Mouse (Mus musculus): Measurements from ENCODE around the gene Tmem106c.
A peak's percentile ranks its signal among the peaks of the same experiment; 100 is the strongest.

The Tmem106c gene

DNA sequence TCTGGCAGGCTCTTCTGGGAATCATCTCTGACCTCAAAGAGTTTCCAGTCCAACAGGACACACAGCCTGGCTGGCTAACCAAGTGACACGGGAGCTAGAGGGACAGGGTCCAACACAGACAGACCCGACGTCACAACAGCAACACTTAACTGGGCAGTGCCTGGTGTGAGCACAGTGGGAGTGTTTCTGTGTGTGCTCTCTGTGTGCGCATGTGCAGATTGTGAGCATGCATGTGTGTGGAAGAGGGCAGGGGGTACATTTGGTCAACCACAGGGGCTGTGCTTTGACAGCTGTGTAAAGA, 11.2 kb upstream of the Tmem106c start:
- DNase-seq (ENCODE audit: low spot score): no peak

DNA sequence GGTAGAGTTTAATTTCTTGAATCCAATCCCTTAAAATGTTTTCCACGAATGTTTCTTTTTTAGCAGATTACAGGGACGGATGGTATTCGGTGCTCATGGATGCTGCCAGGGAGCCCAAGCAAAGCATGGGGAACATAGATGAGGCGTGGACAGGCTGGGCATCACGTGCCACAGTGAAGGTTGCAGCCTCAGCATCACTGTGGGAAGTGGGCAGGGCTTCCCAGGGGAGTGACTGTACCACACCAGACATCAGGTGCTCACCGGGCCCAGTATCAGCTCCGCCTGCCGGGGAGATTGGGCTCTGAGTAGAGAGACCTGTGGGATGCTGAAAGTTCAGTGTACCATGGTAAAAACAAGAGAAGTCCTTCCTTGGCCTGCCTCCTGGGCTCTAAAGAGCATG, 9.3 kb upstream of the Tmem106c start:
- no peak for DNase-seq (ENCODE audit: low spot score)

DNA sequence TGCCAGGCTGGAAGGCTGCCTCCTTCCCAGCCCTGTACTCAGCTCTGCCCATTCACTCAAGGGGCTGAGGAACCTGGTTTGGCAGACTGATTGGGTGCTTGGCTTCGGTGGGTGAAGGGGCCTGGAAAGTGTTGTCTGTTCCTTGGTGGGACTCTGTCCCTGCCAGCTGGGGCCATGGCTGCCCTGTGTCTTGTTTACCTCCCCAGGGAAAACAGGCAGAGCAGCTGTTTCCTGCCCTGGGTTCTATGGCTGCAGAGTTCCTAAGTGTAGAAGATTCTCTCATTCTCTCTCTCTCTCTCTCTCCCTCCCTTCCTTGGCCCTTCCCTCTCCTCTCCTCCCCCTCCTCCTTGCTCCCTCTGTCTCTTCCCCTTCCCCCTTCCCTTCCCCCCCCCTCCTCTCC, 8.7 kb upstream of the Tmem106c start:
- no peak for DNase-seq (ENCODE audit: low spot score)

DNA sequence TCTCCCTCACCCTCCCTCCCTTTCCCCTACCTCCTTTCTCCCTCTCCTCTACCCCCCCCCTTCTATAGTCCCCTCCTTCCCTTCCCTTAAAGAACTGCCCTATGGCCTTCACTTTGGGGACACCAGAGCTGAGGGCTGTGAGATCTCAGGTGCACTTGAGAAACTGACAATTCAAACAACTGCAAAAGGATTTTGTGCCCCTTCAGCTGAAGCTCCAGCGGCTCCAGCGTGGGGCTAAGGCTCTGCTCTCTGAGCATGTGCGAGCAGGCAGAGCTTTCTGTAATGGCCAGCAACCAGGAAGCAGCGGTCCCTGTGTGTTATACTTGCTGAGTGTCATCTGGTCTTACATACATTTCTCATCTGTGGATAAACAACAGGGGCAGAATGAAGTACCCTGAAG, 8.3 kb upstream of the Tmem106c start:
- no peak for DNase-seq (ENCODE audit: low spot score)

DNA sequence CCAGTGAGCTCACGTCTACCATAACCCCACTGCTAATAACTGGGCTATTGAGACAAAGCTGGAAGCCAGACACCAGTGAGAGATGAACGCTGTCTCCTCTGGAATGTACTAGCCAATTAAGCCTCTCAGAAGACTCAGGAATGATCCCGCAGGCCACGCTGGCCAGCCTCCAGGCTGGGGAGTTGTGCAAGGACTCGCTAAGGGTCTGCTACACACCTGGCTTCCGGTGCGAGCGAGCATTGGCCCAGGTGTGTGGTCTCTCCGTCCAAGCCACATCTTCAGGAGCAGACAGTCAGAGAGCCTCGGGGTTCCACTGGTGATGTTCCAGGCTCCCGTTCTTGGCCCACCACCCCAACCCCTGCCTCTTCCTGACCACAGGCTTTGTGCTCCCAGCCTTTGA, 7.6 kb upstream of the Tmem106c start:
- DNase-seq (ENCODE audit: low spot score): no peak

DNA sequence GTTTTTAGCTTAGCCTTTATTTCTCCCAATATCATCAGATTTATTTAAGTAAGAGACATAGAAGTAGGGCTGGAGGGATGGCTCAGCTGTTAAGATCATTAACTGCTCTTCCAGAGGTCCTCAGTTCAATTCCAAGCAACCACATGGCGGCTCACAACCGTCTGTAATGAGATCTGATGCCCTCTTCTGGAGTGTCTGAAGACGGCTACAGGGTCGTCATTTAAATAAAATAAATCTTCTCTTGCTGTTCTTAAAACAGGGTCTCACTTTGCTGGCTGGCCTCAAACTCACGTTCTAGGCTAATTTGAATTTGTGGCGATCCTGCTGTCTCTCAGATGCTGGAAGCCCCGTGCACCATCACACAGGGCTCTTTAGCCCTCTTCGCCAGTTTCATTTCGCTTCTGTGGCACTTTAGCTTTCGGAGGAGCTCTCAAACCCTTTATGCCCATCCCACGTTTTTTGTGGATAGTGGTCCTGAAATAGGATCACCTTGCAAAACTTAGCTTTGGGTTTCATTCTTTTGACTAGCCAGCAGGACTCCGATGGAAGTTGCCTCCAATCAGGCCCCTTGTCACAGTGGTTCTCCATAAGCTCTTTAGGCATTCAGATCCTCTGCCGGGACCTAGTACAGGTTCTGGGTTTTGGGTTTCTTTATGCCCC, 541 bp upstream of the Tmem106c start:
- DNase-seq (ENCODE audit: low spot score): no peak

DNA sequence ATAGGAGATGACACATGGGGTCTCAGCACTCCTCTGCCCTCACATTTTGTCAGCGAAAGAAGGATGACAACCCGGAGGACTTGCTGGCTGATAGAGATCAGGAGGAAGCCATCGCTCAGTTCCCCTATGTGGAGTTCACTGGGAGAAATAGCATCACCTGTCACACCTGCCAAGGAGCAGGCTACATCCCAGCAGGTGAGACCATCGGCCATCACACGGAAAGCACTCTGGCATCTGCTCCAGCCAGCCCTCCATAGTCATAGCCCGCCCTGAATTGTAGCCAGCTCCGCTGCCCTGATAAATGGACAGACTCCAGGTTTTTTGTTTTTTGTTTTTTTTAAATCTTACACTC, 812 bp downstream of the Tmem106c start:
- no peak for DNase-seq (ENCODE audit: low spot score)

DNA sequence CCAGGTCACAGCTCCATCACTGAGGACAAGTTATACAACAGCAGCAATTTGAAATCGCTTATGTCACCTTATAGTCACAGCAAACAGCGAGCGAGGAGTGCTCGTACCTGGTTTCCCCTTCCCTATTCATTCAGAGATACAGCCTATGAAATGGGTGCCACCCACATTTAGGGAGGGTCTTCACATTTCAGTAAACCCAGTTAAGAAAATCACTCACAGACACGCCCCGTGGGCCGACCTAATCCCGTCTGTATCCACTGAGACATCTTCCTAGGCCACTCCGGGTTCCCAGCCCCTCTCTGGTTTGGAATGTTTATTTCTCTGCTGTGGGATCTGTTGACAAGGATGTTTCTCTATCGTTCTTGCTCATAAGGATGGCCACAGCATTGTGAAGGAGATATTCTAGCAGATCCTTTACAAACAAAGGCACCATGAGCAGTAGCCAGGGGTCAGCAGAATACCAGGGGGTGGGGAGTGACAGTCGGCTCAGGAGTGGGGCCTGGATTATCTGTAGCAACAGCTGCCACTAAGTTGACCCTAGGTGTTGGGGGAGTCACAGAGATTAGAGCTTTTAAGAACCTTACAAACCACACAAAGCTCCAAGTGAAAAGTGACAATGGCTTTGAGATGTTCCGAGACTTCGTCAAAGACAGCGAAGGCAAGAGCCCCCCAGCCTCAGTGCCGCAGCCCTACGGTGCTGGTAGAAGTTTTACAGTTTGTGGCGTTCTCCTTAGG, 1.5 kb downstream of the Tmem106c start:
- no peak for DNase-seq (ENCODE audit: low spot score)

DNA sequence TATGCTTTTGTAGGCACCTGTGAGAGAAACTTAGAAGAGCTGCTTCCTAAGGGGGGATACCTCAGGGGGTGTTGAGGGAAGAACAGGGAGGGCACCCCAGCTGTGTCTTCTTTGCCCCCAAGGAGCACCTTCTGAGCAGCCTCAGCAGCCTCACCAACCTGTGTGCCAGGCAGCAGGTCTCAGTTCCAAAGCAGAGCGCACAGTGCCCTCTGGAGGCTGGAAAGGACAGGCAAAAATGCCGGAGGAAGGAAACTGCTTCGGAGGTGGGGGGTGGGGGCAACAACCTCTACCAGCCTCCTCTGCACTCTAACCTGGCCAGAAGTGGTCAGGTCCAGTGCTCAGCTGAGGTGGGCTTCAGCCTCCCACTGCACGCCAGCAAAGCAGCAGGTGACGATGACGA, 6.3 kb downstream of the Tmem106c start:
- no peak for DNase-seq (ENCODE audit: low spot score)

DNA sequence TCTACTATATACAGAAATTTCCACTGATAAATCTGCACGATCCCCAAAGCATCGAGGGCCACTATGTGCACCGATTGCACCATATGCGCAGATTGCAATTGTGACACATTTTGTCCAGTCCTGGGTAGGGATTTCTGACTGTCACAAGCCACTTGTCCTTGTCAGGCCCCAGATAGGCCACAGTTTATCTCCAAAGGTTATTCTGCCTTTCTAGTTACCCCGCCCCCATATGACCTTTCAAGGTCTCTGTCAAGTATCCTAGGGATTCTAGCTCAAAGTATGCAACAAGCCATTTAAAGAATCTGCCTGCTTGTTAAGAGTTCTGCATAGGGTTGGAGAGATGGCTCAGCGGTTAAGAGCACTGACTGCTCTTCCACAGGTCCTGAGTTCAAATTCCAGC, 8.6 kb downstream of the Tmem106c start:
- DNase-seq (ENCODE audit: low spot score): no peak

DNA sequence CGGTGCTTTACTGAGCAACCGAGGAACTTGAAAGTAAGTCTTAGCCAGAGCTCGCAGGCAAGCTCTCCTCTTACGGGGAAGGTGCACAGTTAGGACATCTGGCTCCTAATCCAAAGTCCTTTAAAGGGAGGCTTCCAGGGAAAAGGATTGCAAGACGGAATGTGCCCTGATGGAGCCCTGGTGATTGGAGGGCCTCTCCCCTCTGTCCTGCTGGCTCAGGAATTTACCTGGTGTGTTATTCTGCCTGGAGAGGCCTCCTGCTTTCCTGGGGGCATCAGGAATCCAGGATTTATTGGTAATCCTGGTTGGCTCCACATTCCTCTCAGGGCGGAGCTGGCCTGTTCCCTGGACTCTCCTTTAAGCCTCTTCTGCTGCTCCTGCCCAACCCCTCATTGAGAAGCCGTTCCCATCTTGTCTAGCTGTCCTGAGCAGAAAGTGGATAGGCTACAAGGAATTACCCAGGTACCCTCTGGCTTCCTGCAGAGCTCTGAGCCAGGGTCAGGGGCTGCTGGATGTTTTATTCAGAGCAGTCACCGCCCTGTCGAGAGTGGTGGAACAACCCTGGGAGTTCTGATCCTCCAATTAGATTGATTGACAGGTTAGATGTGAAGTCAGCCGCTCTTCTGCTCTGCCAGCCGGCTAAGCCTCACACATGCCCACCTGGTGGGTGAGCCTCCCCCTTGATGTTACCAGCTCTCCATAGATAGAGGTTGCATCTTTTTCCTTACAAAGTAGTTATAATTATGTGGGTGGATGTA, 9.4 kb downstream of the Tmem106c start:
- DNase-seq (ENCODE audit: low spot score): no peak

DNA sequence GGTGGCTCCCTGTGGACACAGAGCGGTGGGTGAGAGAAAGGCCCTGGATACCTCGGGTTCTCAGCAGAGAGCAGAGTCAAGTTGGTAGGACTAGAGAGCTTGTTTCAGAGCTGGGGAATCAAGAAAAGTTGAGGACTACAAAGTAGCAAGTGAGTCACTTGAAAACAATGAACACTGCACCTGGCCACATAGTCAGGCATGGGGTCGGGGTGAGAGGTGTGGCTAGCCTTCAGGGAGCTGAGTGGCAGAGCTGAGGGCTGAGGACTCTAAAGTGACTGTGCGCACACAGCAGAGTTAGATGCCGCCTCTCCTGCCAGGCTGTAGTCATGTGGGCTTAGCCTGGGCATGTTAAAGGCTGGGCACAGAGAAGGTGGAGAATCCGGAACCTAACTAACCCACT, 17.6 kb downstream of the Tmem106c start:
- DNase-seq (ENCODE audit: low spot score): no peak

DNA sequence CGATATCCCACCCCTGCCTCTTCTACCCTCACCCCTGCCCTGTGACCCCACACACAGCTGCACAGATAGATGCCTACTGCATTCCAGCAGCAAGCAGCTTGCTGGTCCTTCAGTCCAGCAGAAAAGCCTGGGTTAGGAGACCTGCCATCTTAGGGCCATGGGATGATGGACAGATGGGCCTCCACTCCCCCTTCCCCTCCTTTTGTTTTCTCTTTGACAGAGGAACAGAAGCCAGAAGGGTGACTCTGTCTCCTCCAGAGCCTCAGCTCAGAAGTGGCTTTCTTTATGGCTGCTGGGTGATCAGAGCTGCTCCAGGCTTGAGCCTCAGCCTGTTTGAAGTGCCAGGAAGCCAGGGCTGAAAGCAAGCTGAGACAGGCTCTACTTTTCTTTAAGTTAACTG, 25.5 kb downstream of the Tmem106c start:
- DNase-seq (ENCODE audit: low spot score): no peak

DNA sequence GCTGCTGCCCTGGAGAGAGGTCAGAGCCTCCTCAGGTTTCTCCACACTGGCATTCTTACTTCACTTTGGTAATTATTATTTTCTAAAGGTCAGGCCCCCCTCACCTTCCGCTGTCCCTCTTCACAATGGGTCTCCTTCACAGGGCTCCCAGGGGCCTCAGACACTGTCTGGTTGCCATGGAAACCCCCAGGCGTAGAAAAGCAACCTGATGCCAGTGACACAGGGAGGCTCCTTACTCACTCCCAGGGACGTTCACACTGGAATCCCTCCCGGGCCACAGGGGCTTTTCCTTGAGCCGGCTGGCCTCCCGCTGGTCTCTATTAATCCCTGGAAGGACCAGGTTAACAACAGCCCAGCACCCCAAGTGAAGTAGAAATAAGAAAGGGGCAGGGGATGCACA, 26.1 kb downstream of the Tmem106c start:
- DNase-seq (ENCODE audit: low spot score): peak; percentile 22

DNA sequence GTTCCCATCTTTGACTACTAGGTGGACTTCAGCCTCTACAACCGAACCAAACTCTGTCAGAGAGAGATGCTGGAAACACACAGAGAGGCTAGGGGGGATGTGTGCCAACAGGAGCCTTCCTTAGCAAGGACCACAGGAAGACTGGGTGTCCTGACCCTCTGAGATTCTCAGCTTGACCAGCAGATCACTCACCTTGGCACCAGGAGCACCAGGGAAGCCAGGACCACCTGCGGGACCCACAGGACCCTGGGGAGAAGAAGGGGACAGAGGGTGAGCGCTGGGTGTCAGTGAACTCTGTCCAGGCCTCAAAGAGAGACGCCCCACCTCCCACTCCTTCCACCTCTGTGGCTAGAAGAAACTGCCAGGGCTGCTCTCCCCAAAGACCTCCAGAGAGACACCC, 26.7 kb downstream of the Tmem106c start:
- DNase-seq (ENCODE audit: low spot score): no peak

DNA sequence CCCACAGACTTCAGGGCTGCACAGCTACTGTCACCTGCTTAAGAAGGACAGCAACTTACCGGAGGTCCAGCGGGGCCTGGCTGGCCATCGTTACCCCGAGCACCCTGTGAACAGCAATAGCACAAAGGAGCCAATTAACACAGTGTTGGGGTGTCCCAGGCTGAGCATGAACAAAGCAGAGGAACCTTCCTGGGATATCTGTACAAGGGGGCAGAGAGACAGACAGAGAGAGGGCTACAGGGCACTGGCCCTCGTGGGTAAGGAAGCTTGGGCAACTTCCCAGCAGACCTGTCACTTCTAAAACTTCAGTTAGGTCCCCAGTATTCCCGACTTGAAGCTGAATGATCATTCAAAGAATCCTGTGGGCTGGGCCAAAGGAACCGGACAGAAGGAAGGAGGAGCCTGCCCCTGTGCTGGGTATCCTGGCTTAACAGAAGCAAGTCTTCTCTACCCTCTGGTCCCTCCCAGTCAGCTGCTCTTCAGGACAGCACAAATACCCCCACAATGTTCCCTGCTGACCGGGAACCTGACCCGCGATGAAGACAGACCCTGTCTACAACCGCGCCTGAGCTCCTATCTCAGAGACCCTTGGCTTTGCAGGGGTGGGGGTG, 27.4 kb downstream of the Tmem106c start:
- no peak for DNase-seq (ENCODE audit: low spot score)

DNA sequence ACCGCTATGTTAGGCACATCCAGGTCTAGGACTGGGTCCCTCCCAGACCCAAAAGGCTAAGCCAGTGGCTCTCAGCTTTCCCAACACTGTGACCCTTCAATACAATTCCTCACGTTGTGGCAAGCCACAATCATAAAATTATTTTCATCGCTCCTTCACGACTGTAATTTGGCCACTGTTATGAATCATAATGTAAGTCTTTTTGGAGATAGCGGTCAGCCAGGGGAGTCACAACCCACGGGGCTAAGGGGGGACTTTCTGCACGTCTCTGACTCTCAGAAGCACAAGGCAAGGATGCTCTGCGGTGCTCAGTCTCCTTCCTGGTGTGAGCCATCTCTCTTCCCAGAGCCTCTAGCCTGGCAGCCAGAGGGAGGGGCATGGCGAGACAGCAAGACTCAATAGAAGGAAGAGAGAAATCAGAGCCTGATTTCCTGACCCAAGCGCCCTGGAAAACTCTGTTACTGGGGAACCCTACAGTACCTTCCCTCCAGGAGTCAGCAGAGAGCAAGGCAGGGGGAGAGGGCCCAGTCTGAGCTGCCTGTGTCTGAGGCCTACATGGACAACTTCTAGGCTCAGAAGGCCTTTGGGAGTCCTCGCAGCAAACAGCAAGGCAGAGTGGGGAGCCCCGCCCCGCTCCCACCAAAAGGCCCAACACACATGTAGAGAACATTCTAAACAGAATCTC, 28.2 kb downstream of the Tmem106c start:
- no peak for DNase-seq (ENCODE audit: low spot score)

DNA sequence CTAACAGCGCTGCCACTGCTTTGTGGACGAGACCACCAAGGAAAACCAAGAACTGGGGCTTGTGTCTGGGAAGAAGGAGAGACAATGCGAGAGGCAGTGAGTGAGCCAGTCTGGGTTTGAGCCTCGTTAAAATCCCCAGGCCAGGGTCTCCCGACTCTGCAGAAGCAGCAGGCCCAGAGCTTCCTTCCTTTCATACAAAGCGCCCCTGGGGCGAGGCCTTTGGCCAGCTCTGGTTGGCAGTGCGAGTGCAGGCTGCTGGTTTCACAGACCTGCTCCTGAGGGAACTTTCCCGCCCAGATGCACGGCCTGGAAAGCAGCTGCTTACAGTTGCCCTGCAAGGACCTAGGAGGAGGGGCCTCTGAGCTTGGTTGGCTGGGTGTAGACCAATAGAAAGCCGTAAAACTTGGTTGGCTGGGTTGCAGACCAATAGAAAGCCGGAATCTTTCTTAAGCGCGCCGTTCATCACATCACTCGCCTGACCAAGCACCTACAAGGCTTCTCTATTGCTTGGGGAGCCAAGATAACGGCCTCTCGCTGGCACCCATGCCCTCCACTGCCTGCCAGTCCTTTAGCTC, 28.8 kb downstream of the Tmem106c start:
- DNase-seq (ENCODE audit: low spot score): peak; percentile 74

DNA sequence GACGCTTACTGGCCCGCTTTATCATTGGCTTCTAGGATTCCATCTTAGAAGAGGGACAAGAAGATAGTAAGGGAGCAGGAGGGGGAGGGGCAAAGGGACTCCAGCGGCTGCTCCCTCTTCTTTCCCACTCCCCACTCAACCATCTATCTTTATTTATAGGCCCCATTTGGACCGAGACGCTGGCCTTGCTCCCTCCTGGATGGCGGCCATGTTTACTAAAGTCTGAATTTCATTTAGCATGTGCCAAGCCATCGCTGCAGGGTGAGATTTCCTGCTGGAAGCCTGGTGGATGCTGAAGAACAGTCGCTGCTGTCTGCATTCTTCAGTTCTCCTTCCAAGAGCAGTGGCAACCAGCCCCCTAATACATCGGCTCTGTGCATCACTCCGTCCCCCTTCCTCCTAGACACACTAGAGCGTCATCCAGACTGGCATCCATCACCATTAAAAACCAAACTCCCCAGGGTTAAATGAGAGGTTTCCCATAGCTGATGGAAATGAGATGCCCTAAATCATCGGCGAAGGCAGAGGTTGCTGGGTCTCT, 32.8 kb downstream of the Tmem106c start:
- no peak for DNase-seq (ENCODE audit: low spot score)

DNA sequence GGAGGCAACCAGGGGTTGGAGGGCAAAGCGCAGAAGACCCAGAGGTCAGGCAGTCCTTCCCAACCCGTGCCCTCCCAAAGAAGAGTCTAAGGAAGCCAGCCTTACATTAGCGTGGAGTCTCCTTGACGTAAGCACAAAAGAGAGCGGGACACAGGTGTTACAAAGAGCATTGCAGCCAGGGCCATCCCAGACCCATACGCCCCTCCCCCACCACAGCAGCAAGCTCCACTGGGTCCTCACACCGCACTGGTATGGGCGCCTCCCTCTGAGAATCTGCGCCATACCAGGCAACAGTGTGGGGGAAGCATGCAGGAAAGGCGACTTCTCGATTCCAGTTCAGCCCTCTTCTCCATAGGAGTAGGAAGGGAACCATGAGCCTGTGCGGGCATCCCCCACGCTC, 35.5 kb downstream of the Tmem106c start:
- no peak for DNase-seq (ENCODE audit: low spot score)

DNA sequence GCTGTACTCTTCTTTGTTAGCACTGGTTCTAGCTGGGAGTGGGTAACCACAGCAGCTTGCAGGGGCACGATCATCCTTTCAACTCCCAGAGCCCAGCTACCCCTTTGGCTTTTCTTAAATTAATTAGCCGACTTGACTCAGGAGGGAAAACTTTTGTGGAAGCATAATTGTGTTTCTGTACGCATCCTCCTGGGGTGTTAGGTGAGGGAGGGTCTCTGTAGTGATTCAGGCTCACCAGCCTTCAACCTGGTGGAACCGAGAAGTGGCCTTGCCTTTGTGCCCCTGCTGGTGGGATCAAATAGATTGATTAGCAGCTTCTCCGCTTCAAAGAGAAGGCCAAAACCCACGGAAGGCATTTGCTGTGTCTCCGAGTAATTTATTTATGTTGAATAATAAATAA, 36.0 kb downstream of the Tmem106c start:
- DNase-seq (ENCODE audit: low spot score): no peak
